Comparison of ENCODE assay signal across 32 mouse cellular contexts in the genomic region with DNA sequence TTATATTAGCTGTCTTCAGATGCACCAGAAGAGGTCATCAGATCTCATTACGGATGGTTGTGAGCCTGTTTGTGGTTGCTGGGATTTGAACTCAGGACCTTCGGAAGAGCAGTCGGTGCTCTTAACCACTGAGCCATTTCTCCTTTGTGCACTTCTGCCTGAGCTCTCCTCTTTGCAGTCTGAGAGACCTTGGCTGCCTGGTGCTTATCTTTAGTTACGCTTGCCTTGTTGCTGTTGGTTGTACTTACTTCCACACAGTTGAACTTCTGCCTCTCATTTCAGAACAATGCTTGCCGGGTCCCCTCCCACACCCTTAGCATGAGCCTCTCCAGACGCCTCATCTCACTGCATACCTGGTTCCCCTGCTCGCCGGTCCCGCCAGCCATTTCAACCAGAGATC. TPM values are rescaled to one million over a fixed set of nuclear protein-coding genes. Genes with fewer than 3 reads are reported as not detected.
"Had no signal": no experiment of that assay in that cellular context is flagged by ENCODE, and none has a peak within 500 bp of the region (broad histone marks: within the 10 kb centered on the region; RNA-seq: fewer than 3 reads in every experiment).

No protein-coding gene starts in this region.

- DNase-seq: heart, postnatal 10 days; heart, postnatal 14 days; heart, postnatal 36 days; heart, postnatal 4 days; kidney, adult 11 months; kidney, adult 18-20 months; kidney, adult 2 months; kidney, adult 8-10 months; kidney, adult 9 months; kidney, postnatal 10 days; kidney, postnatal 14 days; kidney, postnatal 25 days; kidney, postnatal 36 days; kidney, postnatal 4 days; layer of hippocampus, adult 9-11 months; layer of hippocampus, postnatal 36 days had no signal

- H3K4me3 ChIP-seq: heart, embryonic 10.5 days; heart, embryonic 12.5 days; heart, embryonic 13.5 days; heart, embryonic 15.5 days; hindbrain, embryonic 10.5 days; hindbrain, embryonic 12.5 days; hindbrain, embryonic 13.5 days; hindbrain, embryonic 15.5 days; intestine, embryonic 15.5 days; kidney, embryonic 15.5 days; layer of hippocampus, adult 2 months had no signal

- H3K27ac ChIP-seq: heart, embryonic 10.5 days; heart, embryonic 13.5 days; heart, embryonic 15.5 days; hindbrain, embryonic 10.5 days; hindbrain, embryonic 12.5 days; hindbrain, embryonic 13.5 days; hindbrain, embryonic 14.5 days; hindbrain, embryonic 15.5 days; hindbrain, postnatal 0 days; intestine, embryonic 15.5 days; kidney, embryonic 15.5 days; kidney, postnatal 0 days; layer of hippocampus, adult 2 months had no signal

- H3K27me3 ChIP-seq: heart, embryonic 12.5 days; heart, embryonic 13.5 days; heart, embryonic 15.5 days; hindbrain, embryonic 12.5 days; hindbrain, embryonic 13.5 days; hindbrain, embryonic 15.5 days; intestine, embryonic 15.5 days; kidney, embryonic 15.5 days had no signal

- H3K4me1 ChIP-seq: heart, embryonic 10.5 days; heart, embryonic 12.5 days; heart, embryonic 13.5 days; heart, embryonic 15.5 days; hindbrain, embryonic 12.5 days; intestine, embryonic 15.5 days had no signal

- H3K9ac ChIP-seq: heart, embryonic 12.5 days; heart, embryonic 13.5 days; heart, embryonic 15.5 days; hindbrain, embryonic 12.5 days; hindbrain, embryonic 13.5 days; hindbrain, embryonic 14.5 days; hindbrain, embryonic 15.5 days; intestine, embryonic 15.5 days; kidney, embryonic 15.5 days had no signal

- H3K9me3 ChIP-seq: heart, embryonic 10.5 days; heart, embryonic 12.5 days; heart, embryonic 13.5 days; heart, embryonic 15.5 days; hindbrain, embryonic 10.5 days; hindbrain, embryonic 12.5 days; hindbrain, embryonic 13.5 days; hindbrain, embryonic 15.5 days; intestine, embryonic 15.5 days; kidney, embryonic 15.5 days had no signal

- H3K36me3 ChIP-seq: heart, embryonic 15.5 days; hindbrain, embryonic 10.5 days; hindbrain, embryonic 12.5 days; hindbrain, embryonic 13.5 days; hindbrain, embryonic 15.5 days; intestine, embryonic 15.5 days; kidney, embryonic 15.5 days had no signal

RNA-seq across cellular contexts. Expression of a gene that starts 14.1 kb away (rescaled TPM):
- total RNA-seq: hematopoietic stem cell, adult 5-6 weeks had no signal
- polyA plus RNA-seq: inflammation-experienced regulatory T-cells, adult 6 months had no signal
